Mouse (Mus musculus) MEL (cell line): ENCODE measurements at regions not wholly inside any gene's neighbourhood (a gene's known extent, or its start where the extent isn't known, plus 50 kb on each side); places are given as distances from the start of the nearest gene placed in this dataset.

ENCODE experiments used
- DNase-seq: peaks from one replicate; pipeline ENCODE4 v3.0.0; 2011; ENCODE audit warnings: low read depth, low spot score
- H3K27ac ChIP-seq: 2 replicates; pipeline ENCODE4 v1.5.1; 2012; ENCODE audit warnings: low read depth, mild to moderate bottlenecking, control low read depth, low read length, moderate library complexity; ENCODE audit not compliant: control insufficient read depth
- H3K27me3 ChIP-seq, 2 experiments: fragments of 150-350 bp in 1 of 2; sonication (generic) in 1 of 2; 2 replicates each; pipeline ENCODE4 v1.6.1; 2012; ENCODE audit warnings: low read length in 2 of 2, mild to moderate bottlenecking in 2 of 2, improper control_type of control experiment in 1 of 2, moderate library complexity in 1 of 2; ENCODE audit not compliant: insufficient read depth in 2 of 2, control insufficient read depth in 1 of 2
- H3K36me3 ChIP-seq, 2 experiments: 2 replicates each; pipeline ENCODE4 v1.6.1; 2012 to 2014; ENCODE audit warnings: low read length in 2 of 2, improper control_type of control experiment in 1 of 2, inconsistent platforms in 1 of 2, mild to moderate bottlenecking in 1 of 2; ENCODE audit not compliant: insufficient read depth in 2 of 2, control insufficient read depth in 1 of 2
- H3K4me1 ChIP-seq, 2 experiments: fragments of 150-350 bp in 1 of 2; sonication (generic) in 1 of 2; 2 replicates each; pipeline ENCODE4 v1.6.1; 2012; ENCODE audit warnings: low read length in 2 of 2, improper control_type of control experiment in 1 of 2, mild to moderate bottlenecking in 1 of 2; ENCODE audit not compliant: insufficient read depth in 2 of 2, control insufficient read depth in 1 of 2
- H3K4me3 ChIP-seq, 2 experiments: fragments of 150-350 bp in 1 of 2; sonication (generic) in 1 of 2; 2 replicates each; pipeline ENCODE4 v1.5.1; 2012; ENCODE audit warnings: low read depth in 2 of 2, low read length in 2 of 2, mild to moderate bottlenecking in 2 of 2, moderate library complexity in 2 of 2, control low read depth in 1 of 2, improper control_type of control experiment in 1 of 2; ENCODE audit not compliant: control insufficient read depth in 1 of 2, insufficient read depth in 1 of 2
- H3K79me2 ChIP-seq: 2 replicates; pipeline ENCODE4 v1.6.1; 2012; ENCODE audit warnings: mild to moderate bottlenecking, low read length, moderate library complexity; ENCODE audit not compliant: control insufficient read depth, poor library complexity, insufficient read depth
- H3K9ac ChIP-seq: 2 replicates; pipeline ENCODE4 v1.6.1; 2012; ENCODE audit warnings: low read depth, mild to moderate bottlenecking, control low read depth, low read length, moderate library complexity; ENCODE audit not compliant: control insufficient read depth, poor library complexity, severe bottlenecking
- H3K9me3 ChIP-seq: fragments of 150-350 bp; sonication (generic); replicated peaks from 2 replicates; pipeline ENCODE4 v1.6.1; 2012; ENCODE audit warnings: mild to moderate bottlenecking, low read length, improper control_type of control experiment, moderate library complexity; ENCODE audit not compliant: insufficient read depth
- E2F4 ChIP-seq: IDR thresholded peaks from 2 replicates; pipeline ENCODE4 v1.6.1; 2011; ENCODE audit warnings: low read depth, low read length, improper control_type of control experiment, borderline replicate concordance
- GABPA ChIP-seq: IDR thresholded peaks from 2 replicates; pipeline ENCODE4 v1.6.1; 2012; ENCODE audit warnings: low read depth, mild to moderate bottlenecking, inconsistent platforms, low read length, improper control_type of control experiment, moderate library complexity
- HCFC1 ChIP-seq: IDR thresholded peaks from 2 replicates; pipeline ENCODE4 v1.6.1; 2012; ENCODE audit warnings: low read depth, mild to moderate bottlenecking, inconsistent platforms, low read length, improper control_type of control experiment, moderate library complexity
- JUND ChIP-seq: IDR thresholded peaks from 2 replicates; pipeline ENCODE4 v1.6.1; 2011; ENCODE audit warnings: low read depth, mild to moderate bottlenecking, improper control_type of control experiment, low read length
- KAT2A ChIP-seq: conservative IDR thresholded peaks from 2 replicates; pipeline ENCODE4 v1.6.1; 2012; ENCODE audit warnings: low read depth, low read length, improper control_type of control experiment, inconsistent platforms
- MAFK ChIP-seq: IDR thresholded peaks from 2 replicates; pipeline ENCODE4 v1.6.1; 2011; ENCODE audit warnings: low read depth, mild to moderate bottlenecking, low read length, improper control_type of control experiment, borderline replicate concordance
- MXI1 ChIP-seq: IDR thresholded peaks from 2 replicates; pipeline ENCODE4 v1.6.1; 2011; ENCODE audit warnings: mild to moderate bottlenecking, low read depth, low read length, improper control_type of control experiment
- MYB ChIP-seq: IDR thresholded peaks from 2 replicates; pipeline ENCODE4 v1.6.1; 2011; ENCODE audit warnings: mild to moderate bottlenecking, low read depth, low read length, improper control_type of control experiment
- MYC ChIP-seq: IDR thresholded peaks from 2 replicates; pipeline ENCODE4 v1.6.1; 2011; ENCODE audit warnings: low read depth, mild to moderate bottlenecking, low read length, improper control_type of control experiment, moderate library complexity
- NELFE ChIP-seq: IDR thresholded peaks from 2 replicates; pipeline ENCODE4 v1.6.1; 2011; ENCODE audit warnings: low read depth, low read length, improper control_type of control experiment
- NRF1 ChIP-seq: IDR thresholded peaks from 2 replicates; pipeline ENCODE4 v1.6.1; 2014; ENCODE audit warnings: low read depth, mild to moderate bottlenecking, inconsistent platforms, low read length, improper control_type of control experiment, moderate library complexity; ENCODE audit not compliant: poor library complexity, insufficient read depth, severe bottlenecking
- SMC3 ChIP-seq: IDR thresholded peaks from 2 replicates; pipeline ENCODE4 v1.6.1; 2011; ENCODE audit warnings: low read depth, low read length, improper control_type of control experiment
- TAL1 ChIP-seq: IDR thresholded peaks from 2 replicates; pipeline ENCODE4 v1.6.1; 2012; ENCODE audit warnings: mild to moderate bottlenecking, inconsistent platforms, low read length, moderate library complexity, mixed read lengths
- UBTF ChIP-seq: IDR thresholded peaks from 2 replicates; pipeline ENCODE4 v1.6.1; 2012; ENCODE audit warnings: low read depth, mild to moderate bottlenecking, inconsistent platforms, low read length, improper control_type of control experiment, moderate library complexity, borderline replicate concordance; ENCODE audit not compliant: insufficient read depth
- ZMIZ1 ChIP-seq: IDR thresholded peaks from 2 replicates; pipeline ENCODE4 v1.6.1; 2012; ENCODE audit warnings: low read depth, mild to moderate bottlenecking, inconsistent platforms, low read length, improper control_type of control experiment, moderate library complexity

- Histone ChIP-seq H3K4me3 (no peak overlapping the region), H3K9ac (no peak overlapping the region), H3K36me3 (no peaks in the 10 kb centered on the region), H3K9me3 (no peaks in the 10 kb centered on the region), H3K27ac (no peak overlapping the region), H3K4me1 (no peaks in the 10 kb centered on the region), H3K27me3 (0 out of 4 replicates have a peak, but pooled peaks cover 0 to 1% of the 10 kb centered on the region in 2 experiments), H3K79me2 (no peaks in the 10 kb centered on the region)
- no peak for TF ChIP-seq GABPA
- TF ChIP-seq MYC = no peak
- TF ChIP-seq MAFK = no peak
- TF ChIP-seq TAL1 = no peak
- no peak for TF ChIP-seq KAT2A
- TF ChIP-seq E2F4 = no peak
- no peak for DNase-seq
Measured at GRCm38 (mm10) chrX:12447962-12448361, 139.6 kb upstream of the Atp6ap2 start.

GRCm38 (mm10) chrX:12449688-12450087 is 137.9 kb upstream of the Atp6ap2 start:
- Histone ChIP-seq H3K9ac (no peak overlapping the region), H3K4me1 (no peaks in the 10 kb centered on the region), H3K36me3 (no peaks in the 10 kb centered on the region), H3K27me3 (no peaks in the 10 kb centered on the region), H3K9me3 (no peaks in the 10 kb centered on the region), H3K79me2 (no peaks in the 10 kb centered on the region), H3K27ac (no peak overlapping the region), H3K4me3 (no peak overlapping the region)
- no peak for DNase-seq
- TF ChIP-seq NELFE (no peak), JUND (no peak), MXI1 (no peak), NRF1 (no peak), MYB (no peak), SMC3 (no peak), UBTF (no peak)

DNA sequence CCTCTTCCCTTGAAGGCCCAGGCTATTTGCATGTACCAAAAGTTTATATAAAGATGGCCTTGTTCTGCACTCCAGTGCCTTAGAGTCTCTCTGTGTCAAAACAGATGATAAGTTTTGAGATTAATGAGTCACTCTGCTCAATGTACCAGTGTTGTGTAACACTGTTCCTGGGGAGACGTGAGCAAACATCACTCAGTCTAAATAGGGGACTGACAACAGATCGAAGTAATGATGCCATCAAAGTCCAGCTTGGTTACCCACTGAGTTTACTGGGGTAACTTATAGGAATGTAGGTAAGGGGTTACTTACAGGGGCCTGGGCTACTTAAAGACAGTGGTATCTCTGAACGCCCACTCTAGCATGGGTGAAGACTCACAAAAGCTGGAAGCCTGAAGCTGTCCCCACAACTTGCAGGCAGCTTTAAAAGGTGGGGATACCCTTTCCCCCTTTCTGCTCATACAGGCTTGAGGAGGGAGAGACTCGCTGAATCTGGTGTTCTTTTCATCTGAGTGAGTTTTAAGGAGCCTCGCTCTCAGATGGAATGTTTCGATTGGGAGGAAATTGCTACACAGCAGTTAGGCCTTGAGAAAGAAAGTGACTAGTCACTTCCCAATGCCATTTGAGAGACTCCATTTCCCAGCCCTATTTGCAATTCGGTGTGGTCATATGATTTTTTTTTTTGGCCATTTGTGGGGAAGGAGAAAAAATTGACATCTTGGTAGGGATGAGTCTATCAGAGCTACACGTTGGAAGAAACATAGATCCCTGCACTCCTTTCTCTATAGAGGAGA is 134.4 kb upstream of the Atp6ap2 start:
- TF ChIP-seq NELFE (no peak), ZMIZ1 (no peak), HCFC1 (no peak)
- no peaks in the 10 kb centered on the region for H3K36me3 ChIP-seq
- H3K79me2 ChIP-seq = no peaks in the 10 kb centered on the region
- no peaks in the 10 kb centered on the region for H3K27me3 ChIP-seq
- no peak overlapping the region for H3K27ac ChIP-seq
- no peak overlapping the region for H3K9ac ChIP-seq
- no peaks in the 10 kb centered on the region for H3K4me1 ChIP-seq
- DNase-seq = no peak
- no peaks in the 10 kb centered on the region for H3K9me3 ChIP-seq
- no peak overlapping the region for H3K4me3 ChIP-seq
